Mouse (Mus musculus): ENCODE data around the gene Col27a1. TPM values are rescaled to one million over a fixed set of nuclear protein-coding genes. Genes with fewer than 3 reads are reported as not detected.

The Col27a1 gene
- polyA plus RNA-seq, 1 experiment from 2014 or later, result 22.3 TPM

DNA sequence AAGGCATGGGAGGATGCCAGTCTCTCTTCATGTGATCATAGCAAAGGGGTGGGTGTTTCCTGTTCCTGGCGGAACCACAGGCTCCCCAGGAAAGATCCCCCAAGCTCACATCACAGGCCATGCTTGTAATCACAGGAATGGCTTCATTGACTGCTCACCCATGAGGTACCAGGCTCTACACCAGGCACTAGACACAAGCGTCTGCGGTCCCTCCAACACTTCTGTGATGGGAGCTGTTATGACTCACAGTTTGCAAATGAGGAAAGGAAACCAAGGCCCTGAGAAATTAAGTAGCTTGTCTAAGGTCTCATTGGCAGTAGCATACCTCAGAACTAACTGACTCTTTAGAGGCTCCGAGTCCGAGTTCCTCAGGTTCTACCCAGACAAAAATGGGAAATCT, 74.7 kb downstream of the Col27a1 start:
- H3K9me3 ChIP-seq (replicated peaks), result no peaks in the 10 kb centered on the region
- ATAC-seq (ENCODE audit: insufficient number of reproducible peaks, low FRiP score, low TSS enrichment, low read depth), result no peak
- H3K9ac ChIP-seq, result no peak overlapping the region
- H3K27ac ChIP-seq (replicated peaks), result no peak overlapping the region
- 84% methylated on average over 5 of the region's 5 CpGs for WGBS
- peaks cover 27% of the 10 kb centered on the region for H3K4me1 ChIP-seq
- no peaks in the 10 kb centered on the region for H3K27me3 ChIP-seq
- peaks cover 37% of the 10 kb centered on the region for H3K36me3 ChIP-seq
- H3K4me2 ChIP-seq (replicated peaks), result no peak overlapping the region
- H3K4me3 ChIP-seq (replicated peaks), result no peak overlapping the region

DNA sequence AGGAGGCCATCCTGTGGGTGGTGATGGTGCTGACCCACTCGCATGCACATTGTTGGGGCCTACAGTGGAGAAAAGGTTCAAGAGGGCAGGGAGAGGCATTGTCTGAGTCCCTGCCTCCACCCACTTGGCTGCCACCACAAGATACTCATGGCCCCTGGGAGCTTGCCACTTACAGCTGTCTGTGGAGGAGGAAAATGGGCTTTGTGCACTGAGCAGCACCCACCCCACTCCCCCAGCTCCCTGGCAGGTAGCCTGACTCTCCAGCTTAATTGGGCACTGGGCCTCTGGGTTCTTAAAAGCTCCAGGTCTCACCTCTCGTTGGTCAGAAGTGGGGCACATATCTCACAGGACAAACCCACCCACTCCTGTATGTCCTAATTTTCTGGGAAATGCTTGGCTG, 76.3 kb downstream of the Col27a1 start:
- H3K9ac ChIP-seq, result no peak overlapping the region
- peaks cover 27% of the 10 kb centered on the region for H3K4me1 ChIP-seq
- H3K27me3 ChIP-seq, result no peaks in the 10 kb centered on the region
- 67% methylated on average over 2 of the region's 2 CpGs for WGBS
- no peak overlapping the region for H3K4me3 ChIP-seq (replicated peaks)
- H3K9me3 ChIP-seq (replicated peaks), result no peaks in the 10 kb centered on the region
- ATAC-seq (ENCODE audit: insufficient number of reproducible peaks, low FRiP score, low TSS enrichment, low read depth), result no peak
- H3K36me3 ChIP-seq, result peaks cover 35% of the 10 kb centered on the region
- peak overlapping the region; percentile 83 for H3K27ac ChIP-seq (replicated peaks)
- no peak overlapping the region for H3K4me2 ChIP-seq (replicated peaks)

DNA sequence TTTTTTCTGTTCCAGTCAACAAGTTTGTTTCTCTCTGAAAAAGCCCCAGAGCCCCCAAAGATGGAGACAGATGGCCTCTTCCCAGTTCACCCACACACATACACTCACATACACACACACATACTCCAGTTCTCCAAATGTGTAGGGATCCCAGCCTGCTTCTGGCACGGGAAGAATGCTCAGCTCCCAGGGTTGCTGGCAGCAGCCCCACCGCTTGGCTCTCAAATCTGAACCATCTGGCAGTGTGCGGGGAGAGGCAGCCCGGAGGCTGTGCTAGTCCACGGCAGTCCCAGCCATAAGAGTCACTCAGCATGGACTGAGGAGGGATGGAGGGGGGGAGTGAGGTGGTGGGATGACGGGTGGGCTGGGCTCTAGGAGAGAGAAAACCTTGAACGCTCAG, 77.3 kb downstream of the Col27a1 start:
- Histone ChIP-seq H3K9me3 (replicated peaks) (no peaks in the 10 kb centered on the region), H3K27ac (replicated peaks) (peak overlapping the region; percentile 83), H3K36me3 (peaks cover 28% of the 10 kb centered on the region), H3K9ac (no peak overlapping the region), H3K4me3 (replicated peaks) (no peak overlapping the region), H3K4me2 (replicated peaks) (no peak overlapping the region), H3K27me3 (no peaks in the 10 kb centered on the region), H3K4me1 (peaks cover 37% of the 10 kb centered on the region)
- 19% methylated on average over 7 of the region's 7 CpGs for WGBS
- peak; percentile 92 for ATAC-seq (ENCODE audit: insufficient number of reproducible peaks, low FRiP score, low TSS enrichment, low read depth)

DNA sequence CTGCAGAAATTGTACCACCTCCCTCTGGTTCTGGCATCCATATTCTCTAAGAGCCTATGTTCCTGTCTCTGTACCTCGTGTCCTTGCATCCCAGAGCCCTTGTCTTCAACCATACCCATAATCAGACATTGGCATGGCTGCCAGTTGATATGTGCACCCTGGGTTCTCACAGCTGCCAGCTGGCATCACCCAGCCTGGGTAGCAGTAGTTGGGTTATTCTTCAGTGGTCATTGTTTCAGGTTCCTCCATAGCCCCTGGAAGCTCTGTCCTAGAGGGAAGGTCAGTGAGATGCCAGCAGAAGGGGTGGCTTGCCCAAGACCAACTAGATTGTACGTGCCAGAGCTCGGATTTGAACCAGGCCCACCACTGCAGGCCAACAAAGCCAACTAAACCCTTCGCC, 77.9 kb downstream of the Col27a1 start:
- ATAC-seq (ENCODE audit: insufficient number of reproducible peaks, low FRiP score, low TSS enrichment, low read depth), result no peak
- Histone ChIP-seq H3K4me1 (peaks cover 37% of the 10 kb centered on the region), H3K9ac (no peak overlapping the region), H3K27ac (replicated peaks) (peak overlapping the region; percentile 63), H3K9me3 (replicated peaks) (no peaks in the 10 kb centered on the region), H3K27me3 (no peaks in the 10 kb centered on the region), H3K4me3 (replicated peaks) (no peak overlapping the region), H3K4me2 (replicated peaks) (no peak overlapping the region), H3K36me3 (peaks cover 28% of the 10 kb centered on the region)
- WGBS, result 91% methylated on average over 4 of the region's 4 CpGs

DNA sequence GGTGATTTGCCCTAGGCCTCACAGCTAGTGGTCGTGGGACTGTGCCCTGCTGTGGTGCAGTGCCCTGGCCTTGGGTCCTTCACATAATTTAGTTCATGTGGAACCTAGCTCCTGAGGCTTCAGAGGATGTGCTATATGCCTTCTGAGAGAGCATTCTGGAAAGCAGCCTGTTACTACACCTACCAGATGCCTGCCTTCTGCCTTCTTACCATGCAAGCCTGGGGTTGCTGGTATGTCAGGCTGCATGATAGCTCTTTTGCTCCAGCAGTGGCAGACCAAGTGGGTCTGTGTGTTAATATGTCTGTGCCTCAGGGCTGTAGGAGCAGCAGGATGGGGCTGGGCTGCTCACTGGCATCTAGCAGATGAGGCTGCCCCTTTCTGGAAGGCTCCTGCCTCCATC, 81.8 kb downstream of the Col27a1 start:
- ATAC-seq (ENCODE audit: insufficient number of reproducible peaks, low FRiP score, low TSS enrichment, low read depth), result no peak
- WGBS, result 65% methylated on average over 1 of the region's 1 CpGs
- Histone ChIP-seq H3K27me3 (no peaks in the 10 kb centered on the region), H3K9me3 (replicated peaks) (no peaks in the 10 kb centered on the region), H3K36me3 (peaks cover 34% of the 10 kb centered on the region), H3K4me2 (replicated peaks) (no peak overlapping the region), H3K9ac (no peak overlapping the region), H3K27ac (replicated peaks) (peak overlapping the region; percentile 58; the same call in 1 of the 2 replicates), H3K4me3 (replicated peaks) (no peak overlapping the region), H3K4me1 (peaks cover 31% of the 10 kb centered on the region)

DNA sequence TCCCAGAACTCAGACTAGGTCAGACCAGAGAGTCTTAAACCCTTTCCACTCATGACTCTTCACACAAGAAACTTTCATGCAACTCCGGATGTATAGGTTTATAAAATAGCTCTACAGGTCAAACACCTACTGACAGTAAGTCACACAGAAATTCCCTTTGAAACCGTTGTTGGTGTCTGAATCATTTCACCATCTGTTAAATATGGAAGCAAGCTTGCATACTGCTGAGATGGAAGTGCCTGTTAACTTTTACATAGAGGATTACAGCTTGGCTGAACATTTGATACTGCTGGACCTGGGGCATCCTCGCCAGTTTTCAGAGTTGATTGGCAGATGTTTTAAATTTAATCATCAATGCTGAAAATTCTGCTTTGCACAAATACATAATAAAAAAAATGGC, 82.5 kb downstream of the Col27a1 start:
- 32% methylated on average over 3 of the region's 3 CpGs for WGBS
- peaks cover 25% of the 10 kb centered on the region for H3K4me1 ChIP-seq
- ATAC-seq (ENCODE audit: insufficient number of reproducible peaks, low FRiP score, low TSS enrichment, low read depth), result no peak

DNA sequence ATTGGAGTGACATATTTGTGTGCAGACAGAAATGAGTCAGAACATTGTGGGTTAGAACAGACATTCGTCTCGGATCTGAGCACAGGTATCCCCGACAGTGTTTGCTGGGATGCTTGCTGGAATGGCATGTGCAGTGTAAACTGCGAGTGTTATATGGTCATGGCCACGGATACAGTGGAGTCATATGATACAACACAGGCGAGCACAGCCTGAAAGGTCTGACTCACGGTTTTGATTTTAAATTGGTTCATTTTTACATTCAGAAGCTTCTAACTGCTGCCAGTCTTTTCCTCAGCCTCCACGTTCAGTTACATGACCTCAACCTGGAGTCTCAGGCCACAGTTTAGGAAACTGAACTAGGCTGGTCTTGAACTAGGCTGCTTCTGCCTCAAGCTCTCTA, 83.1 kb downstream of the Col27a1 start:
- Histone ChIP-seq H3K4me3 (replicated peaks) (no peak overlapping the region), H3K27ac (replicated peaks) (0 out of 2 replicates have a peak overlapping the region, but pooled peaks have one; percentile 45), H3K4me2 (replicated peaks) (no peak overlapping the region), H3K4me1 (peaks cover 19% of the 10 kb centered on the region), H3K9ac (no peak overlapping the region), H3K27me3 (no peaks in the 10 kb centered on the region), H3K36me3 (peaks cover 36% of the 10 kb centered on the region), H3K9me3 (replicated peaks) (no peaks in the 10 kb centered on the region)
- WGBS, result 32% methylated on average over 8 of the region's 8 CpGs
- ATAC-seq (ENCODE audit: insufficient number of reproducible peaks, low FRiP score, low TSS enrichment, low read depth), result no peak

More for the DNA sequence above, 82.5 kb downstream of the Col27a1 start:
- Histone ChIP-seq H3K4me2 (replicated peaks) (no peak overlapping the region), H3K27me3 (no peaks in the 10 kb centered on the region), H3K27ac (replicated peaks) (peak overlapping the region; percentile 58), H3K9me3 (replicated peaks) (no peaks in the 10 kb centered on the region), H3K4me3 (replicated peaks) (no peak overlapping the region), H3K36me3 (peaks cover 37% of the 10 kb centered on the region), H3K9ac (no peak overlapping the region)

DNA sequence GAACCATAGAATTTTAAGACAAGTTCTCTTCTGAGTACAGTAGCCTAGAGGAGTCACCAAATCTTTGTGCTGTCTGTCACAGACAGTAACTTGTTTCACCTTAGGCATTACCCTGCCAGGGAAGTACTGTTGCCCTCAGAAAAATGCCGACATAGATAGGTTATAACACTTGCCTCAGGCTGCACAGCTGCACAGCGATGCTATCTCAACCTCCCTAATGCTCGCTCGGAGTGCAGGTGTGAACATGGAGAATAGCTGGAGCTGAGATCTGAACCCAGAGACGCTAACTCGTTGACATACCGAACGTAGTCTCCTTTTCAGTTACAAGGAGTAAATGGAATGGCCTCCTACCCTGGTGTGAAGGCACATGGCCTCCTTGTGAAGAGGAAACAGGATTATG, 84.4 kb downstream of the Col27a1 start:
- 75% methylated on average over 8 of the region's 8 CpGs for WGBS
- peaks cover 42% of the 10 kb centered on the region for H3K36me3 ChIP-seq

DNA sequence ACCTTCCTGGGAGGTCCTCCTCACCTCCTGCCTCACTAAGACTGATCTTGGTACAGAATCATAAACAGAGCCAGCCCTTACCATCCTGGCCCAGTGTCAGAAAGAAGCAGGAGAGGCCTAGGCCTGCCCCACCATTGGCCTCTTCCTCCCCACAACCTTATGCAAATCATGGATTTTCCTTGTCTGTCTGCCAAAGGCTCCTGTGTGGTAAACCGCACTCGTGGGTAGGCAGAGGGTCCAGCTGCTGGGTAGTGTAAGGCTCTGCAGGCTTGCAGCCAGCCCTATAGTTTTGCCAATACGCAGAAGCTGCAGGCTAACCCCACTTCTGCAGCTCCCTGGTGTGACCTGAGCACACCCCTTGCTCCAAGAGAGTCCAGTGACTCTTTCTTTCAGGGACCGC, 88.8 kb downstream of the Col27a1 start:
- H3K36me3 ChIP-seq, result peaks cover 38% of the 10 kb centered on the region; the same call in 1 of the 2 replicates
- WGBS, result 44% methylated on average over 4 of the region's 4 CpGs

More for the DNA sequence above, 84.4 kb downstream of the Col27a1 start:
- H3K4me3 ChIP-seq (replicated peaks), result no peak overlapping the region
- peaks cover 28% of the 10 kb centered on the region for H3K4me1 ChIP-seq
- no peak overlapping the region for H3K9ac ChIP-seq
- no peaks in the 10 kb centered on the region for H3K9me3 ChIP-seq (replicated peaks)
- H3K4me2 ChIP-seq (replicated peaks), result no peak overlapping the region
- no peak for ATAC-seq (ENCODE audit: insufficient number of reproducible peaks, low FRiP score, low TSS enrichment, low read depth)
- no peaks in the 10 kb centered on the region for H3K27me3 ChIP-seq
- no peak overlapping the region for H3K27ac ChIP-seq (replicated peaks)

DNA sequence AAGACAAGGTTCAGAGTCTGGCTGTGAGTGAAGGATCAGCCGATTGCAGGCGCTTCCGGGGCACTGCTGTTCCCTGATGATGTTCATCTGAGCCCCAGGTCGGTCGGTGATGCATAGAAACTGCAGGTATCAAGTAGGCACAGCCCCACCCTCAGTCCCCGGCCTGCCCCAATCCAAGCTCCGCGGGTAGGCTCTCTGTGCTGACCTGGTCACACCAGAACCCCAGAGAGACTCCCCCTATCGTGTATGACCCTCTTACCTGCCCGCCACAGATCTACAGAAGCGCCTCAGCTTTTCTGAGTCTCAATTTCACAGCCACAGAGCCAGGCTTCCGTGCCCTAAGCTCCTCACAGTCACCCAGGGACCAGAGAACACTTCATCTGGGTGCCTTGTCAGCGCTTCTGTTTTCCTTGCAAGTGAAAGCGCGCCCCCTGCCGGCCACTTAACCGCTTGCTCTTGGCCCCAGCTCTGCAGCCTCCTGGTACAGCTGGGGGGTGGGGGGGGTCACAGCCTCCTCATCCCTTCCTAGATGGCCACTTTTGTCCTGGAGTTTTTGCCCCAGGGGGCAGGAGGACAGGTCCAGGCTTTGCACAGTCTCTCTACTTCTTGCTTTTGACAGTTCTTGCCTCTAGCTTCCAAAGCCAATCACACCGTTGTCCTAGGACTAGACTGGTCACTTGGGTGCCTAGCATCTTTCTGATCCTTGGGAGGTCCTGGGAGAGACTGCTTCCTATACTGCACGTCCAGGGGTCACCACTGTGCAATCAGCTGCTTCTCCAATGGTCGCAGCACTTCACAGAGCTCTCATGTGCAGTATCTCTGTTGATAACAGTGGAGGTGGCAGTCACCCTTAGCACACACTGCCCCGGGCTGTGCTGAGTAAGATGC, 93.6 kb downstream of the Col27a1 start:
- WGBS, result 34% methylated on average over 21 of the region's 21 CpGs
- Histone ChIP-seq H3K27me3 (no peaks in the 10 kb centered on the region), H3K4me3 (replicated peaks) (no peak overlapping the region), H3K9me3 (replicated peaks) (no peaks in the 10 kb centered on the region), H3K4me1 (peaks cover 17% of the 10 kb centered on the region), H3K27ac (replicated peaks) (no peak overlapping the region), H3K9ac (no peak overlapping the region), H3K36me3 (peaks cover 40% of the 10 kb centered on the region), H3K4me2 (replicated peaks) (no peak overlapping the region)
- no peak for ATAC-seq (ENCODE audit: insufficient number of reproducible peaks, low FRiP score, low TSS enrichment, low read depth)

More for the DNA sequence above, 88.8 kb downstream of the Col27a1 start:
- no peaks in the 10 kb centered on the region for H3K27me3 ChIP-seq
- ATAC-seq (ENCODE audit: insufficient number of reproducible peaks, low FRiP score, low TSS enrichment, low read depth), result peak; percentile 71
- peaks cover 16% of the 10 kb centered on the region; the same call in 1 of the 2 replicates for H3K4me1 ChIP-seq
- H3K9me3 ChIP-seq (replicated peaks), result no peaks in the 10 kb centered on the region
- H3K9ac ChIP-seq, result no peak overlapping the region
- H3K4me2 ChIP-seq (replicated peaks), result no peak overlapping the region
- no peak overlapping the region for H3K4me3 ChIP-seq (replicated peaks)
- no peak overlapping the region for H3K27ac ChIP-seq (replicated peaks)

DNA sequence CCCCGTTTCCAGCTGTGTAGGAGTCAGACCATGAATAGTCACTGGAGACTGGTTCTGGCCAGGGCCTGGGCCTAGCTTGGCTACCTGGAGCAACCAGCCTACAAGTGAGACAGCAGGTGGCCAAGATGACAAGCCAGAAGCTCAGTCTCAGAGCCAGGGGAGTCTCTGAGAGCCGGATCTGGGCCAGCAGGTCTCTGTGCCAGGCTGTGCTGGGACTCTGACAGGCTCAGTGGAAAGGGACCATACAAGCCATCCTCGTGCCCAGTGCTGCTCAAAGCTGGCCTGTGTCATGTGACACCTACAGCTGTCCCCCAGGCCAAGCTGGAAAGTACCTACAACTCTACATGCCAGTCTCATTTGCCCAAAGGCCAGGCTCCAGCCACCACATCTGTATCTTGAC, 94.5 kb downstream of the Col27a1 start:
- Histone ChIP-seq H3K27ac (replicated peaks) (no peak overlapping the region), H3K4me1 (peaks cover 12% of the 10 kb centered on the region; the same call in 1 of the 2 replicates), H3K4me2 (replicated peaks) (no peak overlapping the region), H3K36me3 (peaks cover 38% of the 10 kb centered on the region), H3K9ac (no peak overlapping the region), H3K9me3 (replicated peaks) (no peaks in the 10 kb centered on the region), H3K27me3 (no peaks in the 10 kb centered on the region), H3K4me3 (replicated peaks) (no peak overlapping the region)
- WGBS, result 80% methylated on average over 3 of the region's 3 CpGs
- ATAC-seq (ENCODE audit: insufficient number of reproducible peaks, low FRiP score, low TSS enrichment, low read depth), result no peak

Measured in embryonic facial prominence, embryonic 15.5 days (tissue).